Mouse (Mus musculus) bone marrow macrophage, adult 2 months (primary cell): ENCODE measurements around the gene Hspa12b.

Experiments used
- CTCF ChIP-seq: IDR thresholded peaks from 2 replicates; pipeline ENCODE4 v1.5.1; 2012; ENCODE audit warnings: low read depth, mild to moderate bottlenecking, low read length, moderate library complexity
- POLR2A ChIP-seq: IDR thresholded peaks from 2 replicates; pipeline ENCODE4 v1.6.1; 2012; ENCODE audit warnings: mild to moderate bottlenecking, low read depth, low read length, borderline replicate concordance

GRCm38 (mm10) chr2:131186771-131187601, 59.9 kb downstream of the Hspa12b start, which contains the start of the genes Cdc25b and Spef1:
- TF ChIP-seq POLR2A = no peak
- TF ChIP-seq CTCF = no peak
